Mouse (Mus musculus): ENCODE data around the gene Ehd4.

DNA sequence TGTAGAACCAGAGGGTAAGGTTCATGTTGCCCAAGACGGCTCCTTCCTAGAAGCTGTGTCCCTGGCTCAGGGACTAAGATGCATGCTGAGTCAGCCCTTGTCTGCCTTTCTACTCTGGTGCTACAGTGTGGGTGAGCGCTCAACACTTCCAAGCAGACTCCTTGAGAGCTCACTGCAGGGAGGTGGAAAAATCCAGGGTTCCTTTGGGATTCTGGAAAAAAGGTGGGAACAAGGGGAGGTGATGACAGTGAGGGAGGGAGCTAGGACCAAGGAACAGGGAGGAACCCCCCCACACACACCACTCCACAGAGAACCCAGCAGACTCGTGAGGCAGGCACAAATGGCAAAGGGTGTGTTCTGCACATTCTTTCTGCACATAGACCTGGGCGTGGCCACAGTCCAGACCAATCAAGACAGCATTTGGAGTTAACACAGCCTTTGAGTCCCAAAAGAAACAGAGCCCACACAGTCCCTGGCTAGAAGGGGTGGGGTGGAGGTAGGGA is 110.3 kb downstream of the Ehd4 start:
- TF ChIP-seq POLR2A (IDR thresholded peaks at IDR 0.05; ENCODE audit: borderline replicate concordance, extremely low read depth, insufficient read depth, insufficient read length, poor library complexity, severe bottlenecking) (no peak), CTCF (IDR thresholded peaks at IDR 0.05; ENCODE audit: borderline replicate concordance, extremely low read depth, insufficient read depth, insufficient read length) (no peak)
